Mouse (Mus musculus): ENCODE results near the gene Crybg3.

The Crybg3 gene

DNA sequence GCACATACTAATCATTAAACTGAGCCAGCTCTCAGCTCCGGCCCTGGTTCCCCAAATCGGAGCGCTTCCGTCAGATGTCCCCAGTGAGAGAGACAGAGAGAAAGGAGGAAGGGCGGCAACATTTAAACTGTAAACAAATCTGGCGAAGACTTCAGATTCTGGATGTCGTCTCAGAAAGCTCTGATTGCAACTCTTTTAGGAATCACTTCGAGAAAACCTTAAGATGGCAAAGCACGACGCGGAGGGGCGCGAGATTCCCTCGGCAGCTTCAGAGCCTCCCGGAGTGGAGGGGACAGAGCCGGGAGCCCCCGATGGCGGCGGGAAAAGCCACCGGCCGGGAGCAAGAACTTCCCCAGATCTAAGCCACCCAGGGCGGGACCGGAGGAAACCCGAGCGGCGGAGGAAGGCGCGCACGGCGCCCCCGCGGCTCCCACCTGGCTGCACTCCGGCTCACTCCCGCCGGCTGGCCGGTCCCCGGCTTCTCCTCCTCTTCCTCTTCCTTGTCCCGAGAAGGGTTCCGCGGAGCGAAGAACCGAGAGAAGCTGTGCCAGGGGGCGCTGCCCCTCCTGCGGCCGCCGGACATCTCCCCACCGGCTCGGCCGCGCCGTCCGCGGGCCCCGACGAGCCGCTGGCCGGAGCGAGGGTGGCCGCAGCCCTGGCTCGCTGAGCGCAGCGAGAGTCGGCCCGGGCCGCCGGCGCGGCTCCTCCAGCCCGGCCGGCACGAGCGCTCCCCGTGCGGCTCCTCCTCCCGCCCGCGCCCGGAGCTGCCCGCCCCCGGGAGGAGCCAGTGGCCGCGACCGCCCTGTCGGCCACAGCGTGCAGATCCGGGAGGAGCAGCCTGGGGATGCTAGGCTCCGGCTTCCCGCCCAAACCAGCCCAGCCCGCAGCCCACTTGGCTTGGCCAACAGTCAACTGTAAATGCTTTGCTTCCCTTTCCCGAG, at the start of gene Crybg3:
Gene Crybg3 (minus strand): TSS at position 669 of the 941 bp plus-strand sequence.
- peak; percentile 55 for DNase-seq

GRCm38 (mm10) chr16:59643766-59644165, 43.0 kb upstream of the Crybg3 start:
- DNase-seq: no peak

- DNase-seq: no peak
Observed at GRCm38 (mm10) chr16:59639985-59640384, 39.2 kb upstream of the Crybg3 start.

- peak; percentile 93 for DNase-seq
Observed at GRCm38 (mm10) chr16:59639102-59639691, 38.4 kb upstream of the Crybg3 start, which contains the start of gene Arl6. Gene Arl6 (minus strand): TSS chr16:59639391.

DNA sequence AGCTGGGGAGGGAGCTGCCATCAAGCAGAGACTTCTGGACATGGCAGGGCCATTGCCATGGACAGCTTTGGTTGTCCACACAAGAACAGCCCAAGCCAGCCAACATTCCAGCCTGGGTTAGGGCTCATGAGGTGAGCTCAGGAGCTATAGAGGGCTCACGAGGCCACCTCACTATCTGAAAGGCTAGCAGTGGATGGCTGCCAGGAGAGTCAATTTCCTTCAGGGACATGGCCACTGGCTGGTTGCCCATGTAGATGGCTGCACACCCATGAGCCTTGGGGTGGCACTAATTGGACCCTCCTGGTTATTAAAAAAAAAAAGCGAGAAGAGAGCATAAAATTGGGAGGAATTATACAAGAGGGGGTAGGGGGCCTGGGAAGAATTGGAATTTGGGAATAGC, 33.8 kb upstream of the Crybg3 start:
- peak; percentile 11 for DNase-seq

DNA sequence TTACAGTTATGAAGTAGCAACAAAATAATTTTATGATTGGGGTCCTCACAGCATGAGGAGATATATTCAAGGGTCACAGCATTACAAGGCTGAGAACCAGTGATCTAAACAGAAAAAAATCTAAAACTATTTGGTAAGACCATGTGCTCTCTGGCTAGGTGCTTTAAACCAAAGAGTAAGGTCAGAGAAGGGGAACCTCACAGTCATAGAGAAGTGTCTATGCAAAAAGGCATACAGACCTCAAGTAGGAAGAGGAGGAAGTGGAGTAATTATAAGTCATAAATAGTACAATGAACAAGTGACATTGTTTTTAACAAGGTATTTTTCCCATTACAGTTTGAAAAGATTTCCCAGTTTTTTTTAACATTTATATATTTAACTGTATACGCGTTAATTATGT, 20.8 kb upstream of the Crybg3 start:
- no peak for DNase-seq

DNA sequence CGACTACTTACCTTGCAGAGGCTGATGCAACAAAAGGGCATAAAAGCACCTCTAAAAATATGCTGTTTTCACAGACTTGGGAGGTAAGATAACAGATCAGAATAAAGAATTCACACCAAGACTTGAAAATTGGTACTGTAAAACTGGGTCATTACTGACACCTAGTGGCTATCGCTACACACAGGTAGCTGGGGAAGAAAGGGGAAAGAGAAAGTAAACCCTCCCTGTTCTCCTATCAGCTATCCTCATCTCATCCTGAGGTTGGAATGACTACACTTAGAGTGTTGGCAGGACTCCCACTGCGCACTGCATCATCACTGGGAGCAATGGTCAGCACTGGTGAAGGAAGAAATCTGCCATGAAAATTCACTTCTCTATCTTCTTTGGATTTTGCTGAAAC, 16.4 kb upstream of the Crybg3 start:
- no peak for DNase-seq

DNA sequence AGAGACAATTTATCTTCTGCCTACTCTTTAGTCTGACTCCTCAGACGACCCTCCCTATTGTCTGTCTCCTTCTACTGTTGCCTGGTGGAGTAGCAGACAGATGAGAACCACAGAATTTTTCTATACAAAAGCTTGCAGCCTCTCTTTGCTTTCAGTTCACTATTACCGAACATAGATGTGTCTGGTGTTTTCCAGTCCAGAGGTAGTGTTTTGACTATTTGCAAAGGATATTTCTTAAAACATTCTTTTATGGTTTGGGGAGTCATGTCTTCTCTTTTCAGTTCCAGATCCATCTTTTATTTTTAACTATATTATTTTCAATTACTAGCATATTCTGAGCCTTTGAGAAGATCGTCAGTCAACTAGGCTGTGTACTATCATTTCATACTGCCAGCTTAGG, 14.9 kb upstream of the Crybg3 start:
- no peak for DNase-seq

DNA sequence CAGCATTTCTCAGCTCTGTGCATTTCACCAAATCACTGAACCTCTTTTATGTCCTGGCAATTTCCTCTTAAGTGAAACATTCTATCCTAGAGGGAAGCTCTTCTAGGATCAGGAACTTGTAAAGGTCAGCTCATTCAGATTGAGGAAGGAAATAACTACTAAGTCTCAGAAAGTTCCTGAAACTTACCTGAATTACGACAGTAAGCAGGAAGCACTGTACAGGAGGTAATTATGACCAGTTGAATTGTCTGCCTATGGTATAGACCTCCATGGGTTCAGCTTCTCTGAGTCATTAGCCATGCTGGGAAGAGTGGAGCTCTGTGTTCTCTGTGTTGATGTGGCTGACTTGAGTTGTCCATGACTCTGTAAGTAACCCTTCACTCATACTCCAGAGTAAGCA, 10.0 kb upstream of the Crybg3 start:
- no peak for DNase-seq

- no peak for DNase-seq
Observed at GRCm38 (mm10) chr16:59604078-59604781, 3.5 kb upstream of the Crybg3 start.

DNA sequence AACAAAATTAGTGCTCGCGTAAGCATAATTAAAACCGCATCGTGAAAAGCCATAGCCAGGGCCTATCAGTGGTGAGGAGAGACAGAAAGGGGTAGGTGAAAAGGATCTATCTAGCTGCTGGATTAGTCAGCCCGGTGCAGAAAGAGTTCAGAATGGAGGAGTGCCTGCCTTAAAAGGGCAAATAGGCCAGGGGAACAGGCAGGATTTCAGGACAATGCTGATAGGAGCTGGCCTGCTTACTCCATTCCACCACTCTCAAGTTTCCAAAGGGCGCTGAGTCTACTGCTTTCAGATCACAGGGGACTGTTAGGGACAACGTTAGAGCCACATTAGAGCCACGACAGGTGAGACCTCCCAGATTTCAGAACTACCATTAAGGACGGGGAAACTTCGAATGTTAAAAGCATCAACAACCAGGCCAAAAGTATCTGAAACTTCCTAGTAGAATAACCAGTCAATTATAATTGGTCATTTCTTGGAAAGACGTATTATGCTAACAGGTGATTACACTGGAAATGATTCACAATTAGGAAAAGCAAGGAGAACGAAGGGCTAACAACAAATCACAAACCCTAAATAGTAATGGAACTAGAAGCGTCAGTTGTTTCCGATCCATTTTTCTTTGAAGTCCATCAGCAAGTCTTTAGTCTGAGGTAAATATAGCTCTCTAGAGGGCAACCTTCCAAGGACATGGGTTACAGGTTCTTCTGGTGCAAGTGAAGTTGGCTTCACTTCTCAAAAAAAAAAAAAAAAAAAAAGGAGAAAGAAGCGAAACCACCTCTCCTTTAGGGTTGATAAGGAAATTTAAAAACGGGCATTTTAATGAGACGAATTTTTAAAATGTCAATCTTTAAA, 1.1 kb downstream of the Crybg3 start:
- no peak for DNase-seq

DNA sequence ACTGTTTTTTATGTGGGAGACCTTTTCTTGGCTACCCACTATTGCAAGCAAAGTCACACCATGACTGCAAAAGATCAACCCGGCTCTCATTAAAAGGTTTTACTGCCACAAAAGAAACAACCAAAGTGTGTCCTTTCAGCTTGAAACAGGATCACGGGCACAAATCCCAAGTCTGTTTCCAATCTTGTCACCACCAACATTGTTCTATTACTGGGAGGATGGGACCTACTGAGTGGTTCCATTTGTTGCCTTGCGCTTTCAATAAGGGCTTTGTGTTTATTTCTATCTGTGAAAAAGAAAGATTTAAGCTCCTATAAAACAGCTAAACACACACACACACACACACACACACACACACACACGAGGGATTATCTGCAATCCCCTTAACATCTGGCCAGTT, 1.8 kb downstream of the Crybg3 start:
- DNase-seq: no peak

DNA sequence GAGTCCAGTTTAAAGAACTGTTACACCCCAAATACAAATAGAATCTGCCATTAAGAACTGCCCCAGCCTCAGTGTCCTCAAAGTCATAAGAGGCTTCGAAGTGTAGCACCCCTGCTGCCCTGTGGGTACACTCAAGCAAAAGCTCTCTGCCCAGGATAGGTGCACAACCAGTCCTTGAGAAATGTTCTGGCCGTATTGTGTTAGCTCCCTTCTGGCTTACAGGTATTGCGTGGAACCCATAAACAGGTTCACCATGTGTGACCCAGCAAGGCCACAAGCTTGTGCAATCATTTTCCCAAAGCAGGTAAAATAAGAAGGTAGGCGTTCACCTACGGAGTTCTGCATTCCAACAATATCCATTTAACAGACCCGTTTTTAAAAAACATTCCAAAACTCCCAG, 3.5 kb downstream of the Crybg3 start:
- no peak for DNase-seq

DNA sequence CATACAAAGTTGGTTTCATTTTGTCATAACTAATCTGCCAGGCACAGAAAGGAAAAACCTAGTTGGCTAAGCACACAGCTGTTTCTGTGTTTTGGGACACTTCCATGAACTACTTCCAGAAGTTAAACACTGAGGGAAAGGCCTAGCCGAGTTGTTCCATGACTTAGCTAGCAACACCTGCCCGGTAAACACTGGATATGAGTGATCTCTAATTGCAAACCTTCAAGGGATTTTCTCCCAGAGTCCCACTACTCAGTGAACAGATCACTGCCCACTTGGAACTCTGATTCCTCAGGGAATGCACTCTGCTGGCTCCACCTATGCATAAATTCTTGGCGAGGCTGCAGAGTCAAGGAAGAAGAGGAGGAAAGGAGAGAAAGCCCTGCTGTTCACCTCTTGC, 6.1 kb downstream of the Crybg3 start:
- no peak for DNase-seq

- no peak for DNase-seq
Observed at GRCm38 (mm10) chr16:59590790-59591189, 10.0 kb downstream of the Crybg3 start.

- no peak for DNase-seq
Observed at GRCm38 (mm10) chr16:59588351-59589025, 12.3 kb downstream of the Crybg3 start.

GRCm38 (mm10) chr16:59587816-59588215, 13.0 kb downstream of the Crybg3 start:
- no peak for DNase-seq

DNA sequence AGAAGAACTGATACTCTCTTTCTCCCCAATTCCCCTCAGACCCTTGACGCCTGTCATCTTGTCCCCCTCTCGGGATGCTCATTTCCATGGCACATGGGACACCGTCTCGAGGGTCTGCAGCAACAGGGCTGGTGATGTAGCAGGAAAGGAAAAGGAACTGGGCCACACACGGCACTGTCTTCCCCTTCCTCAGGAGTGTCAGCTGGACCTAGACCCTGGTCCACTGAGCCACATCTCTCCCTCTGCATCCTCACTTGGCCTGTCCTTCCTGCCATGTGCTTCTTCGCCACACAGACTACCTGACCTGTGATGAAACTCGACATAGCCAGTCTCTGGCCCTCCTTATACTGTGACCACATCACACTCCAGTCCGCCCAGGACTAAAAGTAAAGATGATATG, 13.9 kb downstream of the Crybg3 start:
- no peak for DNase-seq

DNA sequence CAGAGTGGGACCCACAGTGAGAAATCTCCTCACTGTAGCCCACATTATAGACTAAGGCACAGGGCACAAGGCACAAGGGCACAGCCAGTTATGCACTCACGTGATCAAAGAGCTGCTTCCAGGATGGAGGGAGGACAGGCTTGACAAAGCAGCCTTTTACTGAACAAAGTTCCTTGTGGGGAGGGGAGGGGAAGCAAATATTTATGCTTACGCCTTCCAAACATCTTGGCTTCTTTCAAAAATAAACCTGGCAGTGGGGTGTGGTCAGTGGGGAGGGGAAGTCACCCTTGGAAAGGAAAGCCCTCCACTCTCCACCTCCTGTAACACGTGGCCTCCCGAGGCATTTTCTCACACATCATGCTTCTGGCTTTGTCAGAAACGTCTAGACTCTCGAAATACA, 14.5 kb downstream of the Crybg3 start:
- no peak for DNase-seq

DNA sequence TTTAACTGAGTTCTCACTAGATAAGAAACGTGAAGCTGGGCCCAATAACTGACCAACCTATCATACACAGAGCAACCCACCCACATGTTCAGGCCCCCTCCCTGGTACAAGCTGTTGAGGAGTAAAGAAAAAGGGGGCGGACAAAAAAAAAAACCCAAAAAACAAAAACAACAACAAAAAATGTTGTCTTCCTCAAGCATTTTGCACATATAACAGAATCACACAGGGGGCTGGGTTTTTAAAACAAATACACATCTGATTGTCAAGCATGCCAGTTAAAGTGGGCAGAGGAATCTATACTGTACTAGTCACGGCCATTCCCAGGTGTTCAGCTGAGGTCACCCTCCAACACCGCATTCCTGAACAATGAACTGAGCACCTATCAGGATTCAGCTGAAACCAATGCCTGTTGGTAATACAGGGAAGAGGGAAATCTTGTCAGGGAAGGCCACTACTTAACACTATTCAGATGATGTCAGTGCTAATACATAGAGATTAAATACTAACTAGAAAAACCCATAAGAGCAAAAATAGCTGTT, 15.0 kb downstream of the Crybg3 start:
- DNase-seq: no peak

DNA sequence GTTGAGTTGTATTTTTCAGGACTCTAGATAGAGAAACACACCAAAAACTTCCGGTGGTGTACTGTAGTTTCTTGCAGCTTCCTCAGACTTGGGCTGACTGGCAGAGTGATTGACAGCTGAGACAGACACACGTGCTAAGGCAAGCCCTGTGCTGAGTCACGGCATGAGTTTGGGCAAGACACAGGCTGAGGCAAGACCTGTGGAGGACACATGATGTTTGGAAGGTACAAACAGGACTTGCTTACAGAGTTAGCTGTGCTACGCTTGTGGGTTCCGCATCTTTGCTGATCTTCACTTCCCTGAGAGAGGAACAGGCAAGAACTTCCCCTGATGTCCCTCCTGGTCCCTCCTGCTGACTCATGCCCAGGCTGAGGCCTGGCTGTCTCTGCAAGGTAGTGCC, 17.3 kb downstream of the Crybg3 start:
- no peak for DNase-seq

DNA sequence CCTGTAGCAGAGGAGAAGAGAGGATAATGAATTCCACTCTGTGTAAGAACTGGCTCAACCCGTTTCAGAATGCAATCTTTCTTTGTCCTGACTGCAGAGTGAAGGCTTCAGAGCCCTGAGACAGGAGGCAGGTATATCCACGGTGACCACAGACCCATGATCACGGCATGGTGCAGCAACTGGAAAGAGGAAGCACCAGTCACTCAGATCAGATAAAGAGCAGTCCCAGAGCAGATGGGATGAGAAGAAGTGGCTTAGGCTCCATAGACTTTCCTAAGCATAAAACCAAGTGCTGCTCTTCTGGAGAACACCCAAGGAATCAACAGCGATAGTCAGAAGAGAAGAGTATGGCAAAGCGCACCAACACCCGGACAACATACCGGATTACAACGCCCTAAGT, 21.5 kb downstream of the Crybg3 start:
- no peak for DNase-seq

Measured in cerebellum, adult 11 months (tissue).